Mouse (Mus musculus) heart, embryonic 13.5 days (tissue): ENCODE measurements around the gene Pknox1. TPM values are rescaled to one million over a fixed set of nuclear protein-coding genes. Genes with fewer than 3 reads are reported as not detected.

ENCODE experiments used
- ATAC-seq: fragments of 200-750 bp; cut with Nextera tagmentation; 2 replicates; pipeline ENCODE4 v1.8.0; 2017; ENCODE audit warnings: moderate TSS enrichment; ENCODE audit not compliant: insufficient number of reproducible peaks, low FRiP score, low TSS enrichment; ENCODE audit errors: extremely low read depth
- H3K27ac ChIP-seq: fragments of 300-500 bp; sonication (generic); replicated peaks from 2 replicates; pipeline ENCODE4 v1.5.1; 2015; ENCODE audit warnings: moderate library complexity, mild to moderate bottlenecking, inconsistent platforms
- H3K27me3 ChIP-seq: fragments of 300-500 bp; sonication (generic); replicated peaks from 2 replicates; pipeline ENCODE4 v1.6.1; 2015; ENCODE audit warnings: mild to moderate bottlenecking, inconsistent platforms
- H3K36me3 ChIP-seq: fragments of 300-500 bp; sonication (generic); 2 replicates; pipeline ENCODE4 v1.6.1; 2015; ENCODE audit warnings: mild to moderate bottlenecking, inconsistent platforms
- H3K4me1 ChIP-seq: fragments of 300-500 bp; sonication (generic); 2 replicates; pipeline ENCODE4 v1.6.1; 2015; ENCODE audit warnings: inconsistent platforms
- H3K4me2 ChIP-seq: fragments of 300-500 bp; sonication (generic); 2 replicates; pipeline ENCODE4 v1.6.1; 2015; ENCODE audit warnings: inconsistent platforms, mild to moderate bottlenecking, moderate library complexity
- H3K4me3 ChIP-seq: fragments of 300-500 bp; sonication (generic); 2 replicates; pipeline ENCODE4 v1.5.1; 2015; ENCODE audit warnings: moderate library complexity, mild to moderate bottlenecking, inconsistent platforms
- H3K9ac ChIP-seq: fragments of 300-500 bp; sonication (generic); 2 replicates; pipeline ENCODE4 v1.6.1; 2015; ENCODE audit warnings: inconsistent platforms, mild to moderate bottlenecking, moderate library complexity
- H3K9me3 ChIP-seq: fragments of 300-500 bp; sonication (generic); 2 replicates; pipeline ENCODE4 v1.6.1; 2016; ENCODE audit warnings: inconsistent platforms
- WGBS: fragments of 180-500 bp; shearing (Covaris S2); methylation state at CpG from one replicate; pipeline ENCODE4 v1.1.7; 2015; ENCODE audit warnings: mixed read lengths; 5-methylcytosine and 5-hydroxymethylcytosine counted together
- polyA plus RNA-seq: library from polyadenylated mRNA; unstranded; fragments of >200 nt; fragmentation: Nextera tagmentation; extraction: Ambion mirVana; gene quantifications from 2 replicates; pipeline ENCODE4 v1.2.1, GENCODE M21; 2015

Pknox1 gene
- polyA plus RNA-seq, 1 experiment from 2014 or later, result 14.7 TPM

DNA sequence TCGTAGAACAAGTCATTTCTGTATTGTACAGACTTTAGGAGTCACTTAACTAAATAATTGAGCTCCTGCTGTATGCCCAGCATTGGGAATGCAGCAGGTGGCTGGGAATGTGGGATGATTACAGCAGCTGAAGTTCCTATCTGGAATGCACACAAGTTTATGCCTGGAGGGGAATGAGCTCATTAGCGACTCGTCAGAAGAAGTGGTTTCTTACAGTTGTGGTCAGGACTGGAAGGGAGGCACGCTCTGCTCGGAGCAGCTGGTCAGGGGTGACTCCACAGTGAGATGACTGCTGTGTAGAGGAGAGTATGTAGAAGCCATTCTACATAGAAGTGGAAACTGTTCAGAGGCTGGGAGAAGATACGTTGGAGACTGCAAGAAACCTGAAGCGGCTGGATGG is 10.1 kb downstream of the Pknox1 start:
- H3K4me3 ChIP-seq, result no peak overlapping the region
- H3K4me1 ChIP-seq, result peaks cover 43% of the 10 kb centered on the region
- H3K9ac ChIP-seq, result no peak overlapping the region
- H3K36me3 ChIP-seq, result no peaks in the 10 kb centered on the region
- H3K27me3 ChIP-seq, result no peaks in the 10 kb centered on the region
- H3K4me2 ChIP-seq, result no peak overlapping the region
- 58% methylated on average over 7 of the region's 7 CpGs for WGBS
- no peak for ATAC-seq
- peak overlapping the region; percentile 24; the same call in 1 of the 2 replicates for H3K27ac ChIP-seq
- no peaks in the 10 kb centered on the region for H3K9me3 ChIP-seq

DNA sequence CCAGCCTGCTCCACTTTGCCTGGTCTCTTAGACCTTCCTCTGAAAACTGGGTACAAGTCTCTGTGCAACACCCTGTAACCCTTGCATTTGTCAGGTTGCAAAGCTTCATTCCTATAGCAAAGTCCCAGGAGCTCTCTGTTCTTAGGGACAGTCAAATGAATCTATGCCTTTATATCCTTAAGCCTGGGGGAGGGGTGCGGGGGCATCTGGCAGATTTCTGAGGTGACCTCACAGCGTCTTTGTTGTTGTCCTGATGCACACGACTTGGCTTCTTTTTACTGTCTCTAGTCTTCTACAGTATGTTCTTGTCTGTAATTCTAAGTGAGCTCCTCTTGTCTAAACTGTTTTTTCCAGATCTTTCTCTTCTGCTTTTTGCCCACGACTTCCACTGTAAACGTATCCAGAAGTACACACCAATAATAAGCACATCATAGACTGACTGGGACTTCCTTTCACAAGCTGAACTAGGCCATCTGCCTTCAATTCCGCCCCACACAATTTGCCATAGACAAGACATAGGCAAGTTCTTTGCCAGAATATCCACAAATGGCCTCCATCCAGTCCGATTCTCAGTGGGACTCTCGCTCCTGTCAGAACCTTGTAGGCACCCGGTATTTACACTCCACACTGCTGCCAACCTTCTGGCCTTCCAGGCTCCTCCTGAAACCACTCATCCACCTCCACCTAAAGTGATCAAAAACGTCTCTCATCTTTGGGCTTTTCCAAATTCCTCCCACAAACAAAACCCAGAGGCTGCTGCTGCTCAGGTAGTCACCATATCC is 12.1 kb downstream of the Pknox1 start:
- Histone ChIP-seq H3K27me3 (no peaks in the 10 kb centered on the region), H3K36me3 (no peaks in the 10 kb centered on the region), H3K4me3 (no peak overlapping the region), H3K4me1 (peaks cover 36% of the 10 kb centered on the region), H3K9me3 (no peaks in the 10 kb centered on the region), H3K4me2 (no peak overlapping the region), H3K9ac (no peak overlapping the region), H3K27ac (no peak overlapping the region)
- ATAC-seq, result no peak
- WGBS, result 81% methylated on average over 10 of the region's 10 CpGs

DNA sequence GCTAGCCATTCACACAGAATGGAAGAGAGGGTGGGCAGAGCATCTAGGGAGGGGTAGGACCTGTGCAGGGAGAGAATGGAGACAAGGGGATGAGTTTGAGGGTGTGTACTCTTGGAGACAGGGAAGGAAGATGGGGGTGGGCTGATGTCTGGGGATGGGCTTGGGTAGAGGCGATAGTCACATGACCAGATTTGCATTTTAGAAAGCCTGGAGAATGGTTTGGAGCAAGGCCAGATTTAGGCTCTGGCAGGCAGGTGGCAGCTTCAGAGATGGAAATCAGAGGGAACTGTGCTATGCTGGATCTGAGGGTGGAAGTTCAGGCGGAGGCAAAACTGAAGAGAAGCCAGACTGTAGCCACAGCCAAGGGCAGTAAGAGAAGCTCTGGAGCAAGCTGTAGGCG is 15.8 kb downstream of the Pknox1 start:
- H3K27ac ChIP-seq, result no peak overlapping the region
- WGBS, result 66% methylated on average over 3 of the region's 3 CpGs
- no peak for ATAC-seq

DNA sequence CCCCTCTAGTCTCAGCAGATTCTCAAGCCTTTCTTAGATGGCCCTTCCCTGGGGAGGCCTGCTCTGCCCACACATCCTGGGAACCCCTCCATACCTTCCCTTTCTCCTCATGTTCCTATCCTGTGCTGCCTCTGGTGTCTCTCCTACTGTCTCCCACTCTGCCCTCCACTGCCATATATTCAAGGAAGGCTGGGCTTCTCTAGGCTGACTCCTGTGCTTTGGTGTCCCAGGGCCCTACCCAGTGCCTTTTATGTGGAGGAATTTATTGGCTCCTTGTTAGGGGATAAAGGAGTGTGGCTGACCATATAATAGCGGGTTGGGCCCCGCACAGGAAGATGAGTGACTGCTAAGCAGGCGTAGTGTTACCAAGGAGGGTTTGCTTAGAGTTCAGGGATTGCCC is 18.7 kb downstream of the Pknox1 start:
- H3K9me3 ChIP-seq, result no peaks in the 10 kb centered on the region
- no peak overlapping the region for H3K4me2 ChIP-seq
- no peaks in the 10 kb centered on the region for H3K27me3 ChIP-seq
- WGBS, result 76% methylated on average over 3 of the region's 3 CpGs
- peaks cover 19% of the 10 kb centered on the region for H3K4me1 ChIP-seq
- no peak overlapping the region for H3K9ac ChIP-seq
- peaks cover 18% of the 10 kb centered on the region for H3K36me3 ChIP-seq
- ATAC-seq, result no peak
- H3K4me3 ChIP-seq, result no peak overlapping the region
- 0 out of 2 replicates have a peak overlapping the region, but pooled peaks have one; percentile 16 for H3K27ac ChIP-seq

More for the DNA sequence above, 15.8 kb downstream of the Pknox1 start:
- Histone ChIP-seq H3K4me2 (no peak overlapping the region), H3K27me3 (no peaks in the 10 kb centered on the region), H3K4me3 (no peak overlapping the region), H3K4me1 (peaks cover 27% of the 10 kb centered on the region), H3K9me3 (no peaks in the 10 kb centered on the region), H3K36me3 (peaks cover 10% of the 10 kb centered on the region), H3K9ac (no peak overlapping the region)

DNA sequence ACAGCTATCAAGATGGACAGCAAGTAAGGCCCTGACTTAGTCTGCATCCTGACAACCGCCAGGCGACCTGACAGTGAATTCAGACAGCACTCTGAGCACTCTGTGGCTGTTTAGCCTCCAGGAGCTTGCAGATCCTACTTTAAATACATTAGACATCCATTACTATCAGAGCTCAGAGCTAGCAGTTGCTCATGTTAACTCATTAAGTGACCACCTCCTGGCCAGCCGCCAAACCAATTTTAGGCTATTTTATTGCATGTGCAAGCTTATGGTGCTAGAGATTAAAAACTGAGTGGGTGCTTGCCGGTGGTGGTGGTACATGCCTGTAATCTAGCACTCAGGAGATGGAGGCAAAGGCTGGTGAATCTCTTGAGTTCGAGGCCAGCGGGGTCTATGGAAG is 19.2 kb downstream of the Pknox1 start:
- Histone ChIP-seq H3K36me3 (peaks cover 24% of the 10 kb centered on the region), H3K4me3 (no peak overlapping the region), H3K9me3 (no peaks in the 10 kb centered on the region), H3K4me1 (peaks cover 25% of the 10 kb centered on the region), H3K9ac (no peak overlapping the region), H3K27ac (0 out of 2 replicates have a peak overlapping the region, but pooled peaks have one; percentile 16), H3K27me3 (no peaks in the 10 kb centered on the region), H3K4me2 (no peak overlapping the region)
- WGBS, result 67% methylated on average over 6 of the region's 6 CpGs
- ATAC-seq, result no peak

DNA sequence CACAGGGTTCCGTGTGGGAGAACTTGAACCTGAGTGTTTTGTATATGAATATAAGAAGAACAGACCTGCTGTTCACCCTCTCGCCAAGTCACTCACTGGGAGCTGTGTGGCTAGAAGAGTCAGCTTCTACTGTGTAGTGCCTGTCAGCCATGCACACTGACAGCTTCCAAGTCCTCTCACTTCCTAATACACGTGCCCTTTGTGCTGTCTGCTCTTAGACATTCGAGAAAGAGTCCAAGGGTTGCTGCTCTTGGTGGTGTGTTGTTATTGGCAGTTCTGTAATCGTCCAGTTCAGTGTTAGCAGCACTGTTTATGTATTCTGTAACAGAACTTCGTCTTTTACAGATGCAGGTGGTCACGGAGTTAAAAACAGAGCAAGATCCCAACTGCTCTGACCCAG is 23.6 kb downstream of the Pknox1 start:
- Histone ChIP-seq H3K9me3 (no peaks in the 10 kb centered on the region), H3K4me3 (no peak overlapping the region), H3K36me3 (peaks cover 61% of the 10 kb centered on the region), H3K4me2 (no peak overlapping the region), H3K27me3 (no peaks in the 10 kb centered on the region), H3K27ac (no peak overlapping the region), H3K4me1 (peaks cover 14% of the 10 kb centered on the region), H3K9ac (no peak overlapping the region)
- 53% methylated on average over 7 of the region's 7 CpGs for WGBS
- no peak for ATAC-seq

DNA sequence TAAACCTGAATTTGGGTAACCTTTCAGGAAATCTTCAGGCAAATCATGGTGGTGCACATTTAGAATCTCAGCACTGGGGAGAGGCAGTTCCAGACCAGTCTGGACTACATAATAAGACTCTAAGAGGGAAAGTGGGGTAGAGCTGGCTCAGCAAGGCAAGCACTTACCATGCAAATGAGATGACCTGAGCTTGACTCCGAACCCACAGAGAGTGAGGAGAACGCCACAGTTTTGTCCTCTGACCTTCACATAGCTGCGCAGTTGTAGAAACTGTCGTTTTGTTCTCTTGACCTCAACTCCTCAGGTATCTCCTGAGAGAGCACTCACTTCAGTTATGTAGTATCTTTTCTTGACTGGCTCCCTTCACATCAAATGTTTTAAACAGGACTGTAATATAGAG is 24.2 kb downstream of the Pknox1 start:
- no peak for ATAC-seq
- Histone ChIP-seq H3K4me3 (no peak overlapping the region), H3K9ac (no peak overlapping the region), H3K27ac (no peak overlapping the region), H3K36me3 (peaks cover 67% of the 10 kb centered on the region), H3K4me2 (no peak overlapping the region), H3K9me3 (no peaks in the 10 kb centered on the region), H3K27me3 (no peaks in the 10 kb centered on the region), H3K4me1 (peaks cover 8% of the 10 kb centered on the region)
- 56% methylated on average over 4 of the region's 4 CpGs for WGBS

DNA sequence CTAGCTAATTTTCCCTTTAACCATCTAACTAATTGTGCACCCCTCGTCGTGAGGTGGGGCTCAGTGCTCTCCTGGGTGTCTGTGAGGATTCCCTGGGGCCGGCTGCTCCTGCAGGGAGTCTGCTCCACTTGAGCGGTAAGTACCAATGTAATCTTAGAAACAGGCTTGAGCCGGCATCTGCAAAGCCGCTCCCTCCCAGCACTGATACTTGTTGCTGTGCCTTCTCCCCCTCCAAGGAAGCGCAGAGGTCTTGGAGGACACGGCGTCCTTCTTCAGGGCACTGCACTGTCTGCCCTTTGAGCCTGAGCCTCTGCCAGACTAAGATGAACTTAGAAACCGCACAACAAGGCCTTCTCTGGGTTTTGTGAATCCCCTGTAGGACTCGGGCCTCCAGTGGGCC is 26.3 kb downstream of the Pknox1 start:
- Histone ChIP-seq H3K36me3 (peaks cover 66% of the 10 kb centered on the region), H3K4me2 (no peak overlapping the region), H3K27me3 (no peaks in the 10 kb centered on the region), H3K4me3 (no peak overlapping the region), H3K27ac (no peak overlapping the region), H3K9ac (no peak overlapping the region), H3K4me1 (peaks cover 8% of the 10 kb centered on the region), H3K9me3 (no peaks in the 10 kb centered on the region)
- WGBS, result 73% methylated on average over 11 of the region's 11 CpGs
- ATAC-seq, result no peak

DNA sequence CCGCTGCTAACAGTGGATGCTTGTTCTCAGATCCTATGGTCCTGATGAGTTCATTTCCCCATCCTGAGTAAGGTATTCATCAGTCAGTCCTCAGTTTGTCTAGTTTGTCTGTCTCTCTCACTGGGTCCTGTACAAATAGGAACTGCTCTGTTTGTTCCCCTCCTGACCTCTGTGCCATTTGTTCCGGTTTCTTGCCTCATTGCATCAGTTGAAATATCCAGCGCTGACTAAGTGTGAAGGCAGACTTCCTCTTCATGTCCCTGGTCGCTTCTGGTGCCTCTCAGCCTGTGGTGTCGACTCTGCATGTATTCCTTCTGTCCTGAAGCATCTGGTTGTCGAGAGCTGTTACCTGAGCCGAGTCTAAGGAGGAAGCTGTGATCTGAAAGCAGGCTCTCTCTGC is 30.1 kb downstream of the Pknox1 start:
- 75% methylated on average over 7 of the region's 7 CpGs for WGBS
- no peaks in the 10 kb centered on the region for H3K9me3 ChIP-seq
- H3K4me3 ChIP-seq, result no peak overlapping the region
- H3K9ac ChIP-seq, result no peak overlapping the region
- ATAC-seq, result no peak
- no peaks in the 10 kb centered on the region for H3K27me3 ChIP-seq
- H3K4me2 ChIP-seq, result no peak overlapping the region
- no peak overlapping the region for H3K27ac ChIP-seq
- peaks cover 80% of the 10 kb centered on the region for H3K36me3 ChIP-seq
- no peaks in the 10 kb centered on the region for H3K4me1 ChIP-seq

DNA sequence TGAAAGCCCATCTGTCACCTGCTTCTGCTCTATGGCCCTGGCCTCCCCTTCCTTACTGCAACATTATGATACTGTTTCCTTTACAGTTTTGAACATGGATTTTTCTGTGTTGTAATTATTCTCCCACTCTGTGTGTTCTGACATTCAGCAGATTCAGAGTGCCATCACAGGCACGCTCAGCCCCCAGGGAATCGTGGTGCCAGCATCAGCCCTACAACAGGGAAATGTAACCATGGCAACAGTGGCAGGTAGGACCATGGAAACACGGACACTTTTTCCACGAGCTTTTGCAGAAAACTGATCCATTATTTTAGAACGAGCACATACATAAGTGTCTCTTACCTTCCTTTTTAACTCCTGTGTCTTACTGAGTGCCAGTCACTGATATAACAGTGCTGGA is 30.5 kb downstream of the Pknox1 start:
- ATAC-seq, result no peak
- H3K4me1 ChIP-seq, result no peaks in the 10 kb centered on the region
- peaks cover 83% of the 10 kb centered on the region for H3K36me3 ChIP-seq
- 84% methylated on average over 5 of the region's 5 CpGs for WGBS
- no peak overlapping the region for H3K27ac ChIP-seq
- no peak overlapping the region for H3K4me2 ChIP-seq
- H3K4me3 ChIP-seq, result no peak overlapping the region
- no peak overlapping the region for H3K9ac ChIP-seq
- H3K9me3 ChIP-seq, result no peaks in the 10 kb centered on the region
- no peaks in the 10 kb centered on the region for H3K27me3 ChIP-seq

DNA sequence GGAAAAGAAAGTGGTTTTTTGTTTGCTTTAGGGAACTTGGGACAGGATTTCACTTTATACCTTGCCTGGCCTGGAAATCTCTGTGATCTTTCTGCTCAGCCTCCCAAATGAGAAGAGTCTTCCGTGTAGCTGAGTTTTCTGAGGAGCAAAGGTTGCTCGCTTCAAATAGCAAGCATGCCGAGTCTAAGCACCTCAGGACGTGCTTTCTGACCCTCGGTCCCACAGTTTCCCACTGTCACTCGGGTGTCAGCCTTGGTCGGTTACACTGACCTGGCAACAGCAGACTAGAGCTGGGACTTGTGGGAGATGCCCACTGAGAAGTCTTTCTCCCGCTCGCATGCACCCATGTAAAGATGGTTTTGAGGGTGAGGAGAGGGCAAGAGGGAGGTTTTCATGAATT is 33.4 kb downstream of the Pknox1 start:
- H3K27ac ChIP-seq, result no peak overlapping the region
- peaks cover 6% of the 10 kb centered on the region; the same call in 1 of the 2 replicates for H3K4me1 ChIP-seq
- H3K9me3 ChIP-seq, result no peaks in the 10 kb centered on the region
- no peaks in the 10 kb centered on the region for H3K27me3 ChIP-seq
- peaks cover 79% of the 10 kb centered on the region for H3K36me3 ChIP-seq
- no peak overlapping the region for H3K4me2 ChIP-seq
- no peak overlapping the region for H3K4me3 ChIP-seq
- no peak overlapping the region for H3K9ac ChIP-seq
- no peak for ATAC-seq
- 86% methylated on average over 9 of the region's 9 CpGs for WGBS

DNA sequence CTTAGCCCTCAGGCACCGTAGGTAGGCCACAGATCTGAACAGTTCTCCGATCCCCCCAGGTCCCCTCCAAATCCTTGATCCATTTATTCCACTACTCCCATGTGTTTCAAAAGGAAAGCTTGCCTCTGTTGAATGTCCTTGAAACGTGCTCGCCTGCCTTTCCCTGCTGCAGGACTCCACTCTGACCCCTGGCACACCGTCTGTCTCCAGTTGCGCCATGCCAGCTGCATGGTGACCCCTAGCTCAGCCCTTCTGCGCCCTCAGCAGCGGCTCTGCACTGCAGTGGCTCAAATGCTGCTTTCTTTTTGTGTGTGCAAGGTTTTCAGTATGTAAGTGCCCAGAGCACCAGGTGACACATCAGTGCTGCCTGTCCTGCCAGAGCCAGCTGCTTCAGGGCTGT is 34.1 kb downstream of the Pknox1 start:
- ATAC-seq, result no peak
- Histone ChIP-seq H3K4me3 (no peak overlapping the region), H3K9ac (no peak overlapping the region), H3K9me3 (no peaks in the 10 kb centered on the region), H3K27me3 (no peaks in the 10 kb centered on the region), H3K4me2 (no peak overlapping the region), H3K27ac (no peak overlapping the region), H3K36me3 (peaks cover 79% of the 10 kb centered on the region), H3K4me1 (peaks cover 6% of the 10 kb centered on the region; the same call in 1 of the 2 replicates)
- 80% methylated on average over 8 of the region's 8 CpGs for WGBS
